Mouse (Mus musculus) heart, embryonic 16.5 days (tissue): ENCODE measurements at regions not wholly inside any gene's neighbourhood (a gene's known extent, or its start where the extent isn't known, plus 50 kb on each side); places are given as distances from the start of the nearest gene placed in this dataset.

Source experiments
- ATAC-seq: fragments of 200-750 bp; cut with Nextera tagmentation; replicated peaks from 2 replicates; pipeline ENCODE4 v1.8.0; 2017; ENCODE audit warnings: moderate number of reproducible peaks; ENCODE audit not compliant: insufficient read depth, low FRiP score; ENCODE audit errors: extremely low read depth
- H3K27ac ChIP-seq: fragments of 300-500 bp; sonication (generic); 2 replicates; pipeline ENCODE4 v1.5.1; 2014; ENCODE audit warnings: mild to moderate bottlenecking, low read length, control low read depth, moderate library complexity
- H3K27me3 ChIP-seq: fragments of 300-500 bp; sonication (generic); 2 replicates; pipeline ENCODE4 v1.6.1; 2014; ENCODE audit warnings: low read length, mixed read lengths; ENCODE audit not compliant: control insufficient read depth, insufficient read depth
- H3K36me3 ChIP-seq: fragments of 300-500 bp; sonication (generic); 2 replicates; pipeline ENCODE4 v1.6.1; 2014; ENCODE audit not compliant: control insufficient read depth, insufficient read depth
- H3K4me1 ChIP-seq: fragments of 300-500 bp; sonication (generic); 2 replicates; pipeline ENCODE4 v1.6.1; 2014; ENCODE audit warnings: low read length, mixed read lengths; ENCODE audit not compliant: control insufficient read depth, insufficient read depth
- H3K4me2 ChIP-seq: fragments of 300-500 bp; sonication (generic); 2 replicates; pipeline ENCODE4 v1.6.1; 2014; ENCODE audit warnings: low read depth, mild to moderate bottlenecking, control low read depth, low read length
- H3K4me3 ChIP-seq: fragments of 300-500 bp; sonication (generic); 2 replicates; pipeline ENCODE4 v1.5.1; 2014; ENCODE audit warnings: mild to moderate bottlenecking, control low read depth, low read length
- H3K9ac ChIP-seq: fragments of 300-500 bp; sonication (generic); 2 replicates; pipeline ENCODE4 v1.6.1; 2014; ENCODE audit warnings: low read length, control low read depth
- H3K9me3 ChIP-seq: fragments of 300-500 bp; sonication (generic); replicated peaks from 2 replicates; pipeline ENCODE4 v1.6.1; 2016; ENCODE audit warnings: low read length; ENCODE audit not compliant: control insufficient read depth
- WGBS: fragments of 180-500 bp; shearing (Covaris S2); extraction: QIAGEN DNeasy Blood & Tissue Kit; methylation state at CpG from one replicate; pipeline ENCODE4 v1.1.7; 2014; 5-methylcytosine and 5-hydroxymethylcytosine counted together

- 0 out of 2 replicates have a peak, but pooled peaks cover 2% of the 10 kb centered on the region for H3K9me3 ChIP-seq
- no peak overlapping the region for H3K27ac ChIP-seq
- no peak overlapping the region for H3K9ac ChIP-seq
- no peak overlapping the region for H3K4me2 ChIP-seq
- H3K4me3 ChIP-seq, result no peak overlapping the region
- no peaks in the 10 kb centered on the region for H3K27me3 ChIP-seq
- no peaks in the 10 kb centered on the region for H3K36me3 ChIP-seq
- ATAC-seq, result no peak
- 65% methylated on average over 7 of the region's 7 CpGs for WGBS
- no peaks in the 10 kb centered on the region for H3K4me1 ChIP-seq
These were observed 206.5 kb downstream of the Zfp326 start for GRCm38 (mm10) chr5:106082891-106083290.

- ATAC-seq, result no peak
- Histone ChIP-seq H3K9ac (no peak overlapping the region), H3K4me2 (no peak overlapping the region), H3K4me3 (no peak overlapping the region), H3K36me3 (no peaks in the 10 kb centered on the region), H3K27me3 (no peaks in the 10 kb centered on the region), H3K4me1 (no peaks in the 10 kb centered on the region), H3K27ac (no peak overlapping the region), H3K9me3 (peaks cover 11% of the 10 kb centered on the region)
- 75% methylated on average over 9 of the region's 9 CpGs for WGBS
These were observed 190.8 kb downstream of the Zfp326 start for GRCm38 (mm10) chr5:106067124-106067551.

GRCm38 (mm10) chr5:106066706-106067105, 190.3 kb downstream of the Zfp326 start:
- H3K9ac ChIP-seq, result no peak overlapping the region
- no peak overlapping the region for H3K4me3 ChIP-seq
- no peak overlapping the region for H3K27ac ChIP-seq
- no peaks in the 10 kb centered on the region for H3K4me1 ChIP-seq
- no peaks in the 10 kb centered on the region for H3K27me3 ChIP-seq
- H3K4me2 ChIP-seq, result no peak overlapping the region
- ATAC-seq, result no peak
- peaks cover 11% of the 10 kb centered on the region for H3K9me3 ChIP-seq
- no peaks in the 10 kb centered on the region for H3K36me3 ChIP-seq

- Histone ChIP-seq H3K4me1 (no peaks in the 10 kb centered on the region), H3K27ac (no peak overlapping the region), H3K9ac (no peak overlapping the region), H3K9me3 (peaks cover 11% of the 10 kb centered on the region), H3K36me3 (no peaks in the 10 kb centered on the region), H3K4me3 (no peak overlapping the region), H3K4me2 (no peak overlapping the region), H3K27me3 (no peaks in the 10 kb centered on the region)
- ATAC-seq, result no peak
- 83% methylated on average over 7 of the region's 7 CpGs for WGBS
These were observed 188.0 kb downstream of the Zfp326 start for GRCm38 (mm10) chr5:106064366-106064765.

GRCm38 (mm10) chr5:106062926-106063325, 186.6 kb downstream of the Zfp326 start:
- H3K27ac ChIP-seq, result no peak overlapping the region
- H3K27me3 ChIP-seq, result no peaks in the 10 kb centered on the region
- H3K4me1 ChIP-seq, result no peaks in the 10 kb centered on the region
- no peak for ATAC-seq
- H3K9ac ChIP-seq, result no peak overlapping the region
- H3K4me2 ChIP-seq, result no peak overlapping the region
- H3K9me3 ChIP-seq, result peaks cover 11% of the 10 kb centered on the region
- H3K36me3 ChIP-seq, result no peaks in the 10 kb centered on the region
- WGBS, result 83% methylated on average over 6 of the region's 6 CpGs
- no peak overlapping the region for H3K4me3 ChIP-seq

- H3K27ac ChIP-seq, result no peak overlapping the region
- no peak overlapping the region for H3K4me3 ChIP-seq
- 0 out of 2 replicates have a peak, but pooled peaks cover 2% of the 10 kb centered on the region for H3K27me3 ChIP-seq
- no peak for ATAC-seq
- 26% methylated on average over 9 of the region's 9 CpGs for WGBS
- no peaks in the 10 kb centered on the region for H3K9me3 ChIP-seq
- no peak overlapping the region for H3K9ac ChIP-seq
- H3K36me3 ChIP-seq, result no peaks in the 10 kb centered on the region
- H3K4me1 ChIP-seq, result no peaks in the 10 kb centered on the region
- no peak overlapping the region for H3K4me2 ChIP-seq
These were observed 180.3 kb downstream of the Zfp326 start for GRCm38 (mm10) chr5:106056631-106057030.

GRCm38 (mm10) chr5:106055221-106055620, 178.9 kb downstream of the Zfp326 start:
- H3K9me3 ChIP-seq, result no peaks in the 10 kb centered on the region
- H3K36me3 ChIP-seq, result no peaks in the 10 kb centered on the region
- no peak overlapping the region for H3K9ac ChIP-seq
- H3K4me3 ChIP-seq, result no peak overlapping the region
- 38% methylated on average over 8 of the region's 8 CpGs for WGBS
- H3K4me2 ChIP-seq, result no peak overlapping the region
- no peak overlapping the region for H3K27ac ChIP-seq
- H3K4me1 ChIP-seq, result no peaks in the 10 kb centered on the region
- no peak; the same call in 1 of the 2 replicates for ATAC-seq
- 0 out of 2 replicates have a peak, but pooled peaks cover 2% of the 10 kb centered on the region for H3K27me3 ChIP-seq

GRCm38 (mm10) chr5:106051026-106051425, 174.7 kb downstream of the Zfp326 start:
- 88% methylated on average over 8 of the region's 8 CpGs for WGBS

GRCm38 (mm10) chr5:106044878-106045585, 168.7 kb downstream of the Zfp326 start:
- Histone ChIP-seq H3K9ac (no peak overlapping the region), H3K9me3 (no peaks in the 10 kb centered on the region), H3K4me3 (no peak overlapping the region), H3K27ac (no peak overlapping the region), H3K27me3 (no peaks in the 10 kb centered on the region), H3K36me3 (no peaks in the 10 kb centered on the region), H3K4me1 (no peaks in the 10 kb centered on the region), H3K4me2 (no peak overlapping the region)
- WGBS, result 81% methylated on average over 12 of the region's 12 CpGs
- no peak for ATAC-seq

More at GRCm38 (mm10) chr5:106051026-106051425, 174.7 kb downstream of the Zfp326 start:
- Histone ChIP-seq H3K4me2 (no peak overlapping the region), H3K27ac (no peak overlapping the region), H3K27me3 (0 out of 2 replicates have a peak, but pooled peaks cover 2% of the 10 kb centered on the region), H3K9me3 (no peaks in the 10 kb centered on the region), H3K36me3 (no peaks in the 10 kb centered on the region), H3K4me1 (no peaks in the 10 kb centered on the region), H3K4me3 (no peak overlapping the region), H3K9ac (no peak overlapping the region)
- no peak for ATAC-seq
